Comparison of ENCODE assay signal across 14 mouse cellular contexts in genomic region chr2:179292566-179292965, GRCm38 (mm10).
DNase-seq lines count a peak whose midpoint lies in the region; ATAC-seq and TF ChIP-seq lines count a peak whose summit lies in the region.
"Had no signal": no experiment of that assay in that cellular context is flagged by ENCODE, and none has a peak within 500 bp of the region (broad histone marks: within the 10 kb centered on the region; RNA-seq: fewer than 3 reads in every experiment).

No protein-coding gene starts in this region.

- no peaks in the 10 kb centered on the region for H3K36me3 ChIP-seq in kidney, embryonic 16.5 days (ENCODE audit: insufficient read depth, low read length)
- no peaks in the 10 kb centered on the region for H3K36me3 ChIP-seq in hindbrain, embryonic 12.5 days
- H3K36me3 ChIP-seq in liver, postnatal 0 days (replicated peaks; ENCODE audit: insufficient read depth, low read length), result no peaks in the 10 kb centered on the region
- no peaks in the 10 kb centered on the region for H3K36me3 ChIP-seq in neural tube, embryonic 14.5 days (ENCODE audit: control insufficient read depth, insufficient read depth, low read length)
- H3K36me3 ChIP-seq: embryonic facial prominence, embryonic 15.5 days had no signal

- no peaks in the 10 kb centered on the region for H3K27me3 ChIP-seq in kidney, embryonic 16.5 days (ENCODE audit: insufficient read depth, low read length)
- H3K27me3 ChIP-seq in hindbrain, embryonic 12.5 days, result 0 out of 2 replicates have a peak, but pooled peaks cover 2% of the 10 kb centered on the region
- H3K27me3 ChIP-seq in liver, postnatal 0 days (ENCODE audit: insufficient read depth, low read length), result no peaks in the 10 kb centered on the region
- H3K27me3 ChIP-seq in neural tube, embryonic 14.5 days (ENCODE audit: control insufficient read depth, insufficient read depth, low read length), result no peaks in the 10 kb centered on the region
- H3K27me3 ChIP-seq: embryonic facial prominence, embryonic 15.5 days; megakaryocyte, embryonic 14.5 days had no signal

- H3K4me2 ChIP-seq in kidney, embryonic 16.5 days (replicated peaks; ENCODE audit: low read depth, low read length), result no peak overlapping the region
- H3K4me2 ChIP-seq in hindbrain, embryonic 12.5 days (replicated peaks), result no peak overlapping the region
- no peak overlapping the region for H3K4me2 ChIP-seq in liver, postnatal 0 days (ENCODE audit: low read depth, low read length)
- H3K4me2 ChIP-seq in neural tube, embryonic 14.5 days (ENCODE audit: low read depth, low read length), result no peak overlapping the region
- H3K4me2 ChIP-seq: embryonic facial prominence, embryonic 15.5 days; lung, embryonic 14.5 days had no signal

- peak; percentile 30; the same call in 1 of the 2 replicates for TF ChIP-seq CTCF in liver, postnatal 0 days (IDR thresholded peaks at IDR 0.05; ENCODE audit: low read depth)
- TF ChIP-seq CTCF in lung, adult 2 months (IDR thresholded peaks at IDR 0.05; ENCODE audit: insufficient read depth, low read length), result no peak

- H3K27ac ChIP-seq in kidney, embryonic 16.5 days (ENCODE audit: low read length), result no peak overlapping the region
- peak overlapping the region; percentile 73 for H3K27ac ChIP-seq in hindbrain, embryonic 12.5 days
- no peak overlapping the region for H3K27ac ChIP-seq in liver, postnatal 0 days (ENCODE audit: low read depth)
- peak overlapping the region; percentile 57 for H3K27ac ChIP-seq in neural tube, embryonic 14.5 days (ENCODE audit: low read depth, low read length)
- H3K27ac ChIP-seq: embryonic facial prominence, embryonic 15.5 days had no signal

- no peak overlapping the region for H3K4me3 ChIP-seq in kidney, embryonic 16.5 days (ENCODE audit: low read length)
- H3K4me3 ChIP-seq in hindbrain, embryonic 12.5 days, result no peak overlapping the region
- H3K4me3 ChIP-seq in liver, postnatal 0 days (ENCODE audit: low read depth, low read length), result no peak overlapping the region
- H3K4me3 ChIP-seq in neural tube, embryonic 14.5 days (ENCODE audit: low read depth, low read length), result no peak overlapping the region
- no peak overlapping the region for H3K4me3 ChIP-seq in lung, adult 2 months (replicated peaks; ENCODE audit: extremely low read depth, low read depth, low read length)
- H3K4me3 ChIP-seq: embryonic facial prominence, embryonic 15.5 days had no signal

- DNase-seq in kidney, postnatal 4 days, result no peak
- DNase-seq in liver, postnatal 0 days, result peak; percentile 38
- DNase-seq in layer of hippocampus, adult 9-10 months (ENCODE audit: low spot score), result no peak
- no peak for DNase-seq in lung, adult 2 months
- no peak for DNase-seq in left cerebral cortex, adult 9 months (ENCODE audit: low spot score in 2 of 2)
- DNase-seq: cerebellum, adult 8-10 months; kidney, adult 18-20 months; lung, embryonic 14.5 days; thymus, adult 18-20 months had no signal

- 47% methylated on average over 4 of the region's 4 CpGs for WGBS in kidney, embryonic 16.5 days
- WGBS in hindbrain, embryonic 12.5 days, result 44% methylated on average over 4 of the region's 4 CpGs
- 55% methylated on average over 4 of the region's 4 CpGs for WGBS in liver, postnatal 0 days (ENCODE audit: insufficient replicate concordance)
- WGBS in neural tube, embryonic 14.5 days, result 45% methylated on average over 4 of the region's 4 CpGs
- WGBS in lung, adult 2 months, result 51% methylated on average over 4 of the region's 4 CpGs

- H3K4me1 ChIP-seq in kidney, embryonic 16.5 days (ENCODE audit: insufficient read depth, low read length), result no peaks in the 10 kb centered on the region
- H3K4me1 ChIP-seq in hindbrain, embryonic 12.5 days, result peaks cover 36% of the 10 kb centered on the region
- peaks cover 6% of the 10 kb centered on the region for H3K4me1 ChIP-seq in liver, postnatal 0 days (ENCODE audit: insufficient read depth)
- H3K4me1 ChIP-seq in neural tube, embryonic 14.5 days (ENCODE audit: control insufficient read depth, insufficient read depth, low read length), result peaks cover 20% of the 10 kb centered on the region; the same call in 1 of the 2 replicates
- H3K4me1 ChIP-seq in lung, adult 2 months (ENCODE audit: control insufficient read depth, insufficient read depth, low read length), result no peaks in the 10 kb centered on the region
- H3K4me1 ChIP-seq: embryonic facial prominence, embryonic 15.5 days; megakaryocyte, embryonic 14.5 days had no signal

- H3K9me3 ChIP-seq in kidney, embryonic 16.5 days (ENCODE audit: low read length), result no peaks in the 10 kb centered on the region
- H3K9me3 ChIP-seq in hindbrain, embryonic 12.5 days (replicated peaks), result no peaks in the 10 kb centered on the region
- H3K9me3 ChIP-seq in liver, postnatal 0 days (ENCODE audit: low read length), result no peaks in the 10 kb centered on the region
- no peaks in the 10 kb centered on the region for H3K9me3 ChIP-seq in neural tube, embryonic 14.5 days (ENCODE audit: control insufficient read depth, low read length)
- H3K9me3 ChIP-seq: embryonic facial prominence, embryonic 15.5 days had no signal

- 0 out of 2 replicates have a peak, but pooled peaks have one; percentile 37 for ATAC-seq in kidney, embryonic 16.5 days (ENCODE audit: low FRiP score, low TSS enrichment)
- peak; percentile 29 for ATAC-seq in hindbrain, embryonic 12.5 days (ENCODE audit: low FRiP score)
- peak; percentile 88 for ATAC-seq in liver, postnatal 0 days
- ATAC-seq in neural tube, embryonic 14.5 days (ENCODE audit: low read depth), result peak; percentile 47; the same call in 1 of the 2 replicates

- H3K9ac ChIP-seq in kidney, embryonic 16.5 days (replicated peaks; ENCODE audit: low read length), result no peak overlapping the region
- no peak overlapping the region for H3K9ac ChIP-seq in hindbrain, embryonic 12.5 days
- H3K9ac ChIP-seq in liver, postnatal 0 days (replicated peaks), result no peak overlapping the region
- H3K9ac ChIP-seq in neural tube, embryonic 14.5 days (replicated peaks; ENCODE audit: low read depth, low read length), result no peak overlapping the region
- H3K9ac ChIP-seq: embryonic facial prominence, embryonic 15.5 days; lung, embryonic 14.5 days had no signal

- no peak for TF ChIP-seq EP300 in liver, postnatal 0 days (IDR thresholded peaks at IDR 0.05; ENCODE audit: low read depth)

- TF ChIP-seq POLR2A in lung, adult 2 months (IDR thresholded peaks at IDR 0.05; ENCODE audit: borderline replicate concordance, extremely low read depth, low read depth, low read length), result no peak

Comparison
In these comparisons a context has a peak if more than half of its experiments do, and no peak if none do; other contexts are left out.
1. ATAC-seq: peak in every context shown above with its lines; median percentile 88 in liver, postnatal 0 days; 47 in neural tube, embryonic 14.5 days; 37 in kidney, embryonic 16.5 days; 29 in hindbrain, embryonic 12.5 days.
2. H3K27ac ChIP-seq: peak in hindbrain, embryonic 12.5 days (single experiment) and neural tube, embryonic 14.5 days (single experiment); none in kidney, embryonic 16.5 days (single experiment) and liver, postnatal 0 days (single experiment).